Mouse (Mus musculus): Measurements from ENCODE around the gene Pdk1.

Gene Pdk1

GRCm38 (mm10) chr2:71937649-71938308 is 64.8 kb downstream of the Pdk1 start:
- DNase-seq (ENCODE audit: low read depth, low spot score) = no peak

GRCm38 (mm10) chr2:71938716-71939393 is 65.8 kb downstream of the Pdk1 start:
- DNase-seq (ENCODE audit: low read depth, low spot score) = no peak

- no peak for DNase-seq (ENCODE audit: low read depth, low spot score)
These were observed 68.1 kb downstream of the Pdk1 start for GRCm38 (mm10) chr2:71941005-71941720.

- no peak for DNase-seq (ENCODE audit: low read depth, low spot score)
These were observed 68.7 kb downstream of the Pdk1 start for GRCm38 (mm10) chr2:71941721-71942087.

GRCm38 (mm10) chr2:71951212-71951611 is 78.2 kb downstream of the Pdk1 start:
- DNase-seq (ENCODE audit: low read depth, low spot score) = no peak
